Mouse (Mus musculus) ES-E14 (cell line): ENCODE measurements at regions not wholly inside any gene's neighbourhood (a gene's known extent, or its start where the extent isn't known, plus 50 kb on each side); places are given as distances from the start of the nearest gene placed in this dataset.

Experiments
- CHD2 ChIP-seq: IDR thresholded peaks from 2 replicates; pipeline ENCODE4 v1.6.1; 2014; ENCODE audit warnings: mild to moderate bottlenecking, low read depth, low read length, inconsistent platforms
- HCFC1 ChIP-seq: IDR thresholded peaks from 2 replicates; pipeline ENCODE4 v1.6.1; 2012; ENCODE audit warnings: low read length, inconsistent platforms, borderline replicate concordance; ENCODE audit not compliant: insufficient read depth
- MAFK ChIP-seq: IDR thresholded peaks from 2 replicates; pipeline ENCODE4 v1.6.1; 2014; ENCODE audit warnings: mild to moderate bottlenecking, low read depth, low read length, inconsistent platforms; ENCODE audit not compliant: insufficient read depth
- ZC3H11A ChIP-seq: IDR thresholded peaks from 2 replicates; pipeline ENCODE4 v1.6.1; 2012; ENCODE audit warnings: low read depth, mild to moderate bottlenecking, inconsistent platforms, low read length, borderline replicate concordance

- TF ChIP-seq HCFC1, result no peak
- TF ChIP-seq MAFK, result no peak
- no peak for TF ChIP-seq ZC3H11A
- no peak for TF ChIP-seq CHD2
These were observed 195.6 kb downstream of the Col12a1 start for GRCm38 (mm10) chr9:79523054-79523453.
